Mouse (Mus musculus) v-Abl transformed pro-B cells (cell line): ENCODE measurements around the gene Zdhhc18.

Experiments used
- in situ Hi-C, 2 experiments: fragments of 400-800 bp; cut with MboI; formaldehyde crosslinking; loops; one replicate each; pipeline ENCODE4 v1.15.1; 2025; ENCODE audit not compliant: unreplicated experiment in 2 of 2

Zdhhc18 gene

GRCm38 (mm10) chr4:133570066-133570466 lies 79.9 kb downstream of the Zdhhc18 start:
- in situ Hi-C loops: no loop called here

GRCm38 (mm10) chr4:133569291-133570065 lies 80.5 kb downstream of the Zdhhc18 start:
- in situ Hi-C loops: no loop called here

GRCm38 (mm10) chr4:133567251-133567650 lies 82.7 kb downstream of the Zdhhc18 start:
- in situ Hi-C loops: no loop called here

GRCm38 (mm10) chr4:133563123-133563571 lies 86.8 kb downstream of the Zdhhc18 start:
- in situ Hi-C loops: no loop called here

- in situ Hi-C loops: no loop called here
Observed at GRCm38 (mm10) chr4:133561622-133562021, 88.3 kb downstream of the Zdhhc18 start.

GRCm38 (mm10) chr4:133559846-133560245 lies 90.1 kb downstream of the Zdhhc18 start:
- in situ Hi-C loops: no loop called here

GRCm38 (mm10) chr4:133557041-133557717 lies 92.8 kb downstream of the Zdhhc18 start:
- in situ Hi-C loops: no loop called here
